Comparison of ENCODE assay signal across 20 mouse cellular contexts in the genomic region with DNA sequence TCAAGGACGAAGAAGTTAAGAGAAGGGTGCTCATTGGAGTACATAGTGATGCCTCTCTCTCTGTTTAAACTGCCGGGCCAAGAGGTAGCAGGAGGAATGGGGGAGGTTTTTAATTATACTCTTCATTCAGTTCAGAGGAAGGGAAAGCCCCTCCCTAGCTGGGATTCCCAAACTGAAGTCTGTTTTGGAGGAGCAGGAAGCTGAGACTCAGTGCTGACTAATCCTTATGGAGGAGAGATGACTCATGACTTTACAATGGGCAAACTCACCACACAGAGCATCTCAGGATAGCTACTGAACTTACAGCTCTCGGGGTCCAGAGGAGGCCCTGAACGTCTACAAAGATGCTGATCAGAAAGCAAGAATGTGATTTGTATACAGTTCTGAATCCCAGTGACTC. TPM values are rescaled to one million over a fixed set of nuclear protein-coding genes. Genes with fewer than 3 reads are reported as not detected.
DNase-seq lines count a peak whose midpoint lies in the region; TF ChIP-seq lines count a peak whose summit lies in the region.
"Had no signal": no experiment of that assay in that cellular context is flagged by ENCODE, and none has a peak within 500 bp of the region (broad histone marks: within the 10 kb centered on the region; RNA-seq: fewer than 3 reads in every experiment).

No protein-coding gene starts in this region.

- no peak overlapping the region for H3K4me3 ChIP-seq in layer of hippocampus, adult 2 months
- H3K4me3 ChIP-seq: erythroblast, embryonic 14.5 days; heart, embryonic 12.5 days; hindbrain, embryonic 15.5 days; intestine, embryonic 15.5 days; neural tube, embryonic 13.5 days had no signal

- TF ChIP-seq CTCF in layer of hippocampus, adult 2 months (conservative IDR thresholded peaks at IDR 0.05) = no peak

- no peak overlapping the region for H3K27ac ChIP-seq in layer of hippocampus, adult 2 months
- H3K27ac ChIP-seq: hindbrain, embryonic 15.5 days; intestine, embryonic 15.5 days; liver, embryonic 14.5 days; neural tube, embryonic 13.5 days; stomach, postnatal 0 days had no signal

- DNase-seq in layer of hippocampus, adult 2 months (ENCODE audit: low spot score in 2 of 2) = peak; percentile 17 to 60
- no peak for DNase-seq in layer of hippocampus, postnatal 25 days (ENCODE audit: extremely low spot score in 1 of 2, low spot score in 1 of 2)
- peak; percentile 16 to 35 for DNase-seq in right cerebral cortex, adult 2 months (ENCODE audit: low spot score in 2 of 2)
- DNase-seq in right cerebral cortex, postnatal 10 days (ENCODE audit: low spot score in 2 of 2) = no peak
- DNase-seq in NIH3T3 (ENCODE audit: low read depth) = peak; percentile 84
- no peak for DNase-seq in neural tube, embryonic 10.5 days (ENCODE audit: extremely low spot score, low spot score)
- DNase-seq in natural killer cell, adult 2 months (ENCODE audit: low spot score in 2 of 2) = no peak
- DNase-seq: adrenal gland, adult 2 months; cerebellum, adult 9-11 months; gastrocnemius, postnatal 36 days; heart, postnatal 36 days; kidney, adult 9 months; kidney, postnatal 4 days had no signal

RNA-seq across cellular contexts. Expression of a gene that starts 18.3 kb away (rescaled TPM):
- 10 to 100 TPM; 31.7 to 34.7 TPM for total RNA-seq in layer of hippocampus, adult 2 months (2021)
- total RNA-seq in layer of hippocampus, postnatal 25 days (2021) = 10 to 100 TPM; 25.0 to 34.5 TPM

Comparison
In these comparisons a context has a peak if more than half of its experiments do, and no peak if none do; other contexts are left out.
1. DNase-seq: peak in layer of hippocampus, adult 2 months (2 of 2), right cerebral cortex, adult 2 months (2 of 2) and NIH3T3 (single experiment); none in layer of hippocampus, postnatal 25 days (0 of 2), right cerebral cortex, postnatal 10 days (0 of 2), neural tube, embryonic 10.5 days (single experiment) and natural killer cell, adult 2 months (0 of 2).